Mouse (Mus musculus): Measurements from ENCODE around the gene Sepsecs. TPM values are rescaled to one million over a fixed set of nuclear protein-coding genes. Genes with fewer than 3 reads are reported as not detected.

Sepsecs gene
- total RNA-seq, 4 experiments from 2014 or later, result 4.7 to 9.0 (median 6.9) TPM

GRCm38 (mm10) chr5:52643947-52644840, 25.3 kb downstream of the Sepsecs start:
- no peak for DNase-seq (ENCODE audit: low spot score)

GRCm38 (mm10) chr5:52641736-52642135, 27.8 kb downstream of the Sepsecs start:
- no peak for DNase-seq (ENCODE audit: low spot score)

GRCm38 (mm10) chr5:52638916-52639315, 30.6 kb downstream of the Sepsecs start:
- no peak for DNase-seq (ENCODE audit: low spot score)

- no peak for DNase-seq (ENCODE audit: low spot score)
These were observed 31.5 kb downstream of the Sepsecs start for GRCm38 (mm10) chr5:52638006-52638405.

GRCm38 (mm10) chr5:52636923-52637322, 32.6 kb downstream of the Sepsecs start:
- DNase-seq (ENCODE audit: low spot score), result no peak

GRCm38 (mm10) chr5:52636025-52636755, 33.3 kb downstream of the Sepsecs start:
- DNase-seq (ENCODE audit: low spot score), result no peak

- DNase-seq (ENCODE audit: low spot score), result peak; percentile 35
These were observed 35.5 kb downstream of the Sepsecs start for GRCm38 (mm10) chr5:52634017-52634416.

- no peak for DNase-seq (ENCODE audit: low spot score)
These were observed 39.0 kb downstream of the Sepsecs start for GRCm38 (mm10) chr5:52630541-52630940.

GRCm38 (mm10) chr5:52629214-52629613, 40.3 kb downstream of the Sepsecs start:
- DNase-seq (ENCODE audit: low spot score), result no peak

GRCm38 (mm10) chr5:52628783-52629182, 40.7 kb downstream of the Sepsecs start:
- DNase-seq (ENCODE audit: low spot score), result no peak

- DNase-seq (ENCODE audit: low spot score), result no peak
These were observed 41.8 kb downstream of the Sepsecs start for GRCm38 (mm10) chr5:52627713-52628112.

- DNase-seq (ENCODE audit: low spot score), result no peak
These were observed 43.4 kb downstream of the Sepsecs start for GRCm38 (mm10) chr5:52626092-52626491.

GRCm38 (mm10) chr5:52624956-52625355, 44.6 kb downstream of the Sepsecs start:
- no peak for DNase-seq (ENCODE audit: low spot score)

- DNase-seq (ENCODE audit: low spot score), result no peak
These were observed 46.4 kb downstream of the Sepsecs start for GRCm38 (mm10) chr5:52623099-52623498.

GRCm38 (mm10) chr5:52618348-52619270, 50.9 kb downstream of the Sepsecs start:
- peak; percentile 61 for DNase-seq (ENCODE audit: low spot score)

GRCm38 (mm10) chr5:52617711-52618347, 51.7 kb downstream of the Sepsecs start:
- no peak for DNase-seq (ENCODE audit: low spot score)

- DNase-seq (ENCODE audit: low spot score), result peak; percentile 60
These were observed 53.0 kb downstream of the Sepsecs start for GRCm38 (mm10) chr5:52616549-52616948.

GRCm38 (mm10) chr5:52615421-52615820, 54.1 kb downstream of the Sepsecs start:
- no peak for DNase-seq (ENCODE audit: low spot score)

- no peak for DNase-seq (ENCODE audit: low spot score)
These were observed 54.8 kb downstream of the Sepsecs start for GRCm38 (mm10) chr5:52614686-52615085.

- DNase-seq (ENCODE audit: low spot score), result no peak
These were observed 56.7 kb downstream of the Sepsecs start for GRCm38 (mm10) chr5:52612776-52613175.

- no peak for DNase-seq (ENCODE audit: low spot score)
These were observed 58.1 kb downstream of the Sepsecs start for GRCm38 (mm10) chr5:52611315-52611895.

Data from heart, adult 8-10 months (tissue).